Mouse (Mus musculus) 3T3-L1 (cell line): ENCODE measurements at regions not wholly inside any gene's neighbourhood (a gene's known extent, or its start where the extent isn't known, plus 50 kb on each side); places are given as distances from the start of the nearest gene placed in this dataset.

Experiments
- DNase-seq: peaks from one replicate; pipeline ENCODE4 v3.0.0-alpha.2; 2015; ENCODE audit warnings: low read depth, low spot score

DNA sequence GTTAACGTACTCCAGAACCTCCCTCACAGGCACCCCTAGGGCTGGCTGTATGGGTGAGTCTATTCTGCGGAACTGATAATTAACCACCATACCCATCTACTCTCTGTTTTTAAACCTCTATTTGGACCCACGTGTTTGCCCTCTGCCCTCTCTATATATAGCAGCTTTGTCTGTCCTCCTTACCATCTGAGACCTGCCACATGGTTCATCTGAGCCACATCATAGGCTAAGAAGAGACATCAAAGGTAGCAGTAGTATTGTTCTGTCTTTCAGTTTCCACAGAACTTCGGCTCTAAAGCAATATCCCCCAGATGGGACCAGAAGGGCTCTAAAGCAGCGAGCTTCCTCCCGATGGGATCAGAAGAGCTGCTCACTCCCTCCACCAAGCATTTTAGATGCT, 281.7 kb upstream of the Xylt1 start:
- DNase-seq, result no peak

DNA sequence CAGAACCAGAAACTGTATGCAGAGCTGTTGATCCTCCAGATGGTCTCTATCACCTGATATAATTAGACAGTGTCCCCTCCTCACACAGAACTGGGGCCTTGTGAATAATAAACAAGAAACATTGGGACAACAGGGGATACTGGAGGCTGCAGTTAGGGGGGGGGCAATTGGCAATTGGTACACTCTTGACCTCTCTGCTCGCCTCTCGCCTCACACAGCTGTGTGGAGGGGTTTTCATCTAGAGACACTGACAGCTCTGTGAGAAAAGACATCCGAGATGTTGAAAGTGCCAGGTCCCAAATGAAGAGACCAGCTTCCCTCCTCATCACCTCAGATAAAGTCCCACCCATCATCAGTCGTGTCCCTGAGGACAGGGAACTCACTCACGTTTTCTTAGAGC, 277.7 kb upstream of the Xylt1 start:
- no peak for DNase-seq

DNA sequence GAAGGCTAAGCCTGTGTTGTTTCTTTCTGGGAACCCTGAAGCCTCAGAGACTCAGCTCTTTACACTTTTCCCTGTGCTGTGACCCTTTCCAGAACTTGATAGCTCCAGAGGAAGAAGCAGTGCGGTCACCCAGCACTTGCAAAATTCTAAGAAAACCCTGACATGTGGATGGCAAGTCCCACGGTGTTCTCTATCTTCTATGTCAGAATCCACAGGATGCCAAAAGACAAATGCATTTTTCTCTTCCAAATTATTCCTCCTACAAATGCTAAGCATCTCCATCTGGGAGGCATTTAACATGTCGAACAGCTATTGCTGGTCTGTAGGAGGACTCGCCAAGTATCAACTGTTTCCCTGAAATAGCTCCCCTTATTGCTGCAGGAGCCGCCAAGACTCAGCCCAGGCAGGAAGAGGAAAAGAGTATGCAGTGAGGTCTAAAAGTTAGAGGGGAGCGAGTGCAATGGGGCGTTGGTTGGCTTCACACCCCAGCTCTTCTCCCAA, 274.0 kb upstream of the Xylt1 start:
- DNase-seq, result no peak

DNA sequence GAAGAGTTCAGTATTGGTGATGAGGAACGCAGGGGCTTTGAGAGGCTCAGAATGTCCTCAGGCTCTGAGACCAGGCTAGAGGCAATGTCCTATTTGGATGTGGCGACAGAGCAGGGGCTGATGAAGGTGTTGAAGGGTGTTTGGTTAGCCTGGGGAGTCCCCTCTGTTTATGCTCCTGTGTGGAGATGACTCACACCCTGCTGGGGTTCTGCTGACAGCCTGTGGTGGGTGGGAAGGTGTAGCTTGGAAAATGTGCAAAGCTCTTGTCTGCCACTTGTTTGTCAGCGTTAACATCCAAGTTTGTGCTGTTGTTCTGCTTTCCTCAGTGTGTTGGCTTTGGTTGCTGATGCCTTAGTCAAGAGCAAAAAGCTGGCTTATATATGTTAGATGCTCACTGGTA, 272.4 kb upstream of the Xylt1 start:
- DNase-seq, result no peak

DNA sequence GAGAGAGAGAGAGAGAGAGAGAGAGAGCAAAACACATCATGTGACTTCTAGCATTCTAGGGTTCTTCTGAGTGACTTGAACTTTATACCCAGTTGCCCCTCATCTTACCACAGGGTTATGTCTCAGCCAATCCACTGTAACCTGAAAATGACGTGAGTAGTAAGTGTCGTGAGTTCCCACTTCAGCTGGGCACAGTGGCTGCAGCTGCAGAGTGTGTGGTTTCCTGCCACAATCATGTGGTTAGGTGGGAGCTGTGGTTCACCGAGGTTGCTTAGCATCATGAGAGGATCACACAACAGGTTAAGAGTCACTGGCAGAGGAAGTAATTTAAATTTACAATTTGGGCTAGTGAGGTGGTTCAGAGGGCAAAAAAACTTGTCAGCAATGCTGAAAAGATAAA, 253.1 kb upstream of the Xylt1 start:
- no peak for DNase-seq

DNA sequence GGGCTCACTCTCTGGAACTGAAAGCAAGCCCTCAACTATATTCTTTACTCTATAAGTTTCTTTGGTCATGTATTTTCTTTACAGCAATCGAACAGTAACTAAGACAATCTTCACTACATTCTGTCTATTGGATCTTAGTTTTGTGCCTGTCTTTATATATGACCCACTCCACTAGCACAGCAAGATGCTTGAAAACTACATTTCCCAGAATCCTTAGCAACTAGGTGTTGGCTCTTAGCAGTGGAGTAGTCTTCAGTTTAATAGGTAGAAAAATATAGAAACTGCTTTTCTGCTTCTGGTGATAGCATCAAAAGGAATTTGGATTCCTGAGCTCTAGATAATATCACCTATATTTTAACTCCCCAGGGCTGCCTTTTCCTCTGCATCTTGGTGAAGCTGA, 245.9 kb upstream of the Xylt1 start:
- DNase-seq, result no peak

DNA sequence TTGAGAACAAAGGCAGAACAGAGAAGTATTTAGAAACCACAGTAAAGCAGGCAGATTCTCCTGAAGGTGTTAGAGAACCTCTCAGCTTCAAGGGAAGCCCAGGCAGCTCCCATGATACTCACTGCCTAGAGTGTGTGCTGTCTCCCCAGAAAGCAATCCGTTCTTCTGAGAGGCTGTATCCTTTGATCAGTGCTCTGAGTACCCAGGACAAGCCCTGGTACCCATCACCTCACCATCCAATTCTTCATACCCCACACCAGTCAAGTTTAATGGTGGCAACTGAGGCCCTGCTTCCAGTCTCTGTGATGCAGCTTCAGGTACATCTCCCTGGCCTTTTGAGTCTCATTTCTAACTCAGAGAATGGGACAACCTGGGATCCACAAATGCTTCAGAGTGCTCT, 242.1 kb upstream of the Xylt1 start:
- DNase-seq, result no peak

DNA sequence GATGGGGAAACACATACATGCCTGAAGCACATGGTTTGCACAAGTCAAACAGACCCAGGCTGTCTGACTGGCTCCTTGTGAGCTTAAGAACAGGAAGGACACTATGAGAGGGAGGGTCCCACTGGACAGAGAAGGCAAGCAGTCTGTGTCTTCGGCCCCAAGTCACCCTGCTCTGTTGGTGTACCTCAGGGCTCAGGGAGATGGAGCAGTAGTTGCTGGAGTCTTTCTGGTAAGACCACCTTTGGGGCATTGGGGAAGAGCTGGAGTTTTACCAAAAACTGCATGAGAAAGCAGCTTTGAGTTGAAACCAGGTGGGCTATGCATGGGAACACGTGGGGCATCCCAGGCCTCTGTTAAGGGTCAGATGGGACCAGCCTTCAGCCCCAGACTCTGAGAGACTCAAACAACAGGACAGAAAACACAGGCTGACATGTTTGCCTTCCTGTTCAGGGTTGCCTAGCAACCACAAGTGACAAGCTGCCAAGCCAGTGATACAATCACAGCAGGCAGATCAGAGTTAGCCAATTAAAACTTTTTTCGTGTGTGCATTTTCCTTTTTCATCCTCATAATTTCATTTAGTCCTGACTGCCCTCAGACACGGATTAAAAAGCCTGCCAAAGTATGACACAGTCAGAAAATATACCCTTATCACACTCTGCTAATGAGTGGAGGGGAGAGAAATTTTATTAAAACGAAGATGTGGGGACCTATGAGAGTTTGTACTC, 241.4 kb upstream of the Xylt1 start:
- DNase-seq, result peak; percentile 5

DNA sequence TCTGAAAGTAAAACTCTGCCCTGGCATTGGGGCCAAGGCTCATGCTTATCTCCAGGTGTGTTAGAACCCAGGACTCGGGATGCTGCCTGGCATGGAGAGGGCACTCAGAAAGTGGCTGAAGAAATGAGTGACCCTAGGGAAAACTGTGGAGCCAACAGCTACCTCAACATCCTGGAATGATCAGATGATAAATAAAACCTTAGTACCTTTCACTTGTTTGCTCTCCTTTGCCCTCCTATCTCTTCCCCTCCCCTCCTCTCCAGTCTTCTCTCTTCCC, 240.9 kb upstream of the Xylt1 start:
- no peak for DNase-seq

DNA sequence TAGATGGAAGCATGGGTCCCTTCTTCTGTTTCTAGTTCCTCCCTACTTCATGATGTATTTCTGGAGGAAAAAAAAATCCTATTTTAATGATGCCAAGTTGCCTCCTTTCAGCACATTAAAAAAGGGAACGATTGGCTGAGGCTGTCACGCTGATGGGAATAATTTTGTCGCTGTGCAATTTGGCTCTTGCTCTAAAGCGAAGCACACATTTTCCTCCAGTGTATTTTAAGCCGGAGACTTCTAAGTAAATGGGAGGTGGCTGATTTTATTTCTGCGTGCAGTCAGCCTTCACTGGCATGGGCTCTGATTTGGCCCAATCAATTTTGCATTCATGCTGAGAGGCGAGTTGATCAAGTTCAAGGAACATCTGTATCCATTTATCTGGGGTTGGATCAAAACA, 234.0 kb upstream of the Xylt1 start:
- no peak for DNase-seq

DNA sequence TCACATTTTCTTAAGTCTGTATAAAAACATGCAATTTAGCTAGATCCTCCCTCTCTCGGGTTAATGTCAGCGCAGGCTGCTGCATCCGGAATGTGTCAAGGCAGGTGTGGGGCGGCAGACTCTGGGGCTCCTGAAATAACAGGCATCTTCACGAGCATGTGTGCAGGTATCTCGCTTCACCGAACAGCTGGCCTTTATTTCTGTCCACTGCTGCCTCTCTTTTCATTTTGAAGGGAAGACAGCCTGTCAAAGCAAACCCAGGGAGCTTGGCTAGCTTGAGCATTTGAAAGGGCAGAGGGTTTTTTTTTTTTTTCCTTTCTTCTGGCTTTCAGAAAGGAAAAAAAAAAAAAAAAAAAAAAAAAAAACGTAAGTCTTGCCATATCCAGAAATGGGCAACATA, 230.4 kb upstream of the Xylt1 start:
- no peak for DNase-seq

DNA sequence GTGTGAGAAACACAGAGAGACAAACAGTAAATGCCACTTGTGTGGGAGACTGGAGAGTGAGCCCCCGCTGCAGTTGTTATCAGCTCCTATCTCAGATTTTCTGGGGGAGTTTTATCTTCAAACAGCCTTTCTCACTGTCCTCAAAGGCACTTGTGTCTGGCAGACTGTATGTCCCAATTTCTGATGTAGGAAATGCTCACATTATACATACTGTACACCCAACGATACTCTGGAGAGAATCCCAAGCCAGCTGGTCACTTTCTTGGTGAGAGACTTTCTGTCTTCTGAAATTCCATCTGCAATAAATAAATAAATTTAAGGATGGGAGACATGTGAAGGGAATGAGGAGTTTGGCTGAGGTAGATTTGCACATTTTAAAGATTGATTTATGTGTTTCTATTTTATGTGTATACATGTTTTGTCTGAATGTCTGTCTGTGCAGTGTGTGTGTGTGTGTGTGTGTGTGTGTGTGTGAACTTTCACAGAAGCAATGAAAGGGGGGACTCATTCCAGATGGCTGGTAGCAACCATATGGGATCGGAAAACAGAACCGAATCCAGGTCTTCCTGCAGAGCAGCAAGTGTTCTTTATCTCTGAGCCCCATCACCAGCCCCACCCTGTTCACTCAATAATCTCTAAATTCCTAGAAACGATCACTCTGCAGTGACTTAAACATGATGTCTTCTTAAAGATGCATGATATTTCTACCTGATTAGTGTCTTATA, 226.8 kb upstream of the Xylt1 start:
- no peak for DNase-seq

DNA sequence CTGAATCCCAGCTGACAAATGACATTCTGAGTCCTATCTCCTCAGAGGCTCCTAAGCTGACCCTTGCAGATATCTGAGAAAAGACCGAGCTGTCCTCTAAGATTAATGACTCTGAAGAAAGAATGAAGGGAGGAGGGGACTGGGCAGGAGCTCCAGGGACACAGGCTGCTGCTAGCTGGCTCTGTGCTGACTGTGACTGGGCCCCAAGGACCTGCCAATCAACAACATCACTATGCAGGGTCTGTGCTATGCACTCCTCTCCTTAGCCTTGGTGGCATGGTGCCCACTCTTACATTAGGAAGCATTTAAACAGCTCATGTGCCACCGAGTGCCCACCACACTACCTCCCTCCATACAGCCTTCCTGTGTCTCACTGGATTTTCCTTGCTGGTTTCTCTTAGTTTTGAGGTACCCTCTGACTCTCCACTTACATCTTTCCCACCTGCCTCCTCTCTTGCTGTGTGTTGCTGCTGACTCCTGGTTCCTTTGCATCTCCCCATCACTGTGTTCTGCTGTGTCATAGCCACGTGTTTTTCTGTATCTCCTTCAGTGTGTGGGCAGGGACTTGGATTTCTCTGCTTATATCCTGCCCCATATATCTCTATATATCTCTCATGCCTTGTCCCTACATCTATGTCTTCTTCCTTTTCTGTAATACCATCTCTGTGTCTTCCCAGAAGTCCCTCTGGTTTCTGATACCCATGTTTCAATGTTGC, 219.4 kb upstream of the Xylt1 start:
- DNase-seq, result no peak

DNA sequence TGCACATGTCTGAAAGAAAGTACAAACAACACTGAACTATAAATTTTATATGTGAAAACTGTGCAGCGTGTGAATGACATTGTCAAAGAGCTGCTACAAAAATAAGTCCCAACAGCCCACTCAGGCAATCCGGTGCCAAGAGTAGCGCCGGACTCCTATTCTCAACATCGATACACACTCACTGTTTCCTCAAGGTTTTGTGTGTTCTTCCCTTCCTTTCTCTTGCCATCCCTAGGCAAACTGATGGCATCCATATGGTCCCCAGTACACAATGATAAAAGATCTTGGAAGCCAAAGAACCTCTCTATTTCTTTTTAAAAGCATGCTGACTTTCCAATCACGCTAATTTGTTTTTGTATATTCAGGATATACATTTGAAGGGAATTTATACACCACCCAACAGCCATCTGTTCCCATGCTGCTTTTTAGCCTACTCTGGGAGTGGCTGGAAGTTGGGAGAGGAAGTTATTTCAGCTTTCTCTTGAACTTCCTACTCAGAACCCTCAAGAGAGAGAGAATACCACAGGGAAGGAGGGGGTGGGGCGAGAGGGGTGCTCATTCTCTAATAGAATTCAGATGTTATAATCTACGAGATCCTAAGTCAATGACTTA, 205.9 kb upstream of the Xylt1 start:
- no peak for DNase-seq

DNA sequence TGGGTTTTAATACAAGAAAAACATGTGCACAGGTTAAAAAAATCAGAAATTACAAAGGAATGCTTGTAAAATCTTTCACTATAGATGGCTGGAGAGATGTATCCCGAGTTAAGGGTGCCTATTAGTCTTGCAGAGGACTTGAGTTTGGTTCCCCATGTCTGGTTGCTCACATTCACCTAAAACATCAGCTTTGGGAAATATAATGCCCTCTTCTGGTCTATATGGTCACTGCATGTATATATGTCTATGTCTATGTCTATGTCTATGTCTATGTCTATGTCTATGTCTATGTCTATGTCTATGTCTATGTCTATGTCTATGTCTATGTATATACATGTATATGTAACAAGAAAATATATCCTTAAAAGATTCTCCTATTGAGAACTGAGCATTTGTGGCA, 196.8 kb upstream of the Xylt1 start:
- peak; percentile 1 for DNase-seq

DNA sequence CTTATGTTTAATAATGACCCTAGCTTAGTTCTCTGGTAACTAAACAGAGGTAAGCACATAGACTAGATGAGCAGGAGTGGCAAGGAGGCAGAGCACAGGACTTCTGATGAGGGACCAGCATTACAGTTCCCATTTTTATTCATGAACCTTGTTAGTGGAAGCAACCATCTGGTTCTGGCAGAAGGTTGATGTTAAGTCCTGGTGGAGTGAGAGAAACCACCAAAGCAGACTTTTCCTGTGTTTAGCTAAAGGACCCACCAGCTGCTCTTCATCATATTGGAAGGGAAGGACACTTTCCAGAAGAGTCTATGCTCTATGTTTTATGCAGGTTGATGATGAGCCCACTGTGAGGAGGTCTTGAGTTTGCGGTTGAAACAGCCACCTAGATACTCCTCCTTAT, 194.9 kb upstream of the Xylt1 start:
- no peak for DNase-seq

DNA sequence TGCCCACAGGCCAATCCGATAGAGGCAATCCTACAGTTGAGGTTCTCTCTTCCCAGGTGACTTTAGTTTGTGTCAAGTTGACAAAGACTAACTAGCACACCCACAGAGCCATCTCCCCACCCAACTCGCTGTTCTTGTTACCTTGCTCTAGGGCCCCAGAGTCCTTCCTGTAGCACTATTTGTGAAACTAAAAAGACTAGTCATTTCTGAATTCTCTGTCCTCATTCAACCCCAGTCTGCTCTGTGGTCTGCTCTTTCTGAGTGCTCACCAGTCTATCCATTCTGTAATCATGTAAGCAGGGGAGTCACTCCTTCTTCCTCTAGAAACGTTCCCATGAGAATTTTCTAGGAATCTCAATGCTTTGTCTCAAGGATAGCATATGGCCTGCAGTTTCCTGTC, 184.2 kb upstream of the Xylt1 start:
- no peak for DNase-seq

DNA sequence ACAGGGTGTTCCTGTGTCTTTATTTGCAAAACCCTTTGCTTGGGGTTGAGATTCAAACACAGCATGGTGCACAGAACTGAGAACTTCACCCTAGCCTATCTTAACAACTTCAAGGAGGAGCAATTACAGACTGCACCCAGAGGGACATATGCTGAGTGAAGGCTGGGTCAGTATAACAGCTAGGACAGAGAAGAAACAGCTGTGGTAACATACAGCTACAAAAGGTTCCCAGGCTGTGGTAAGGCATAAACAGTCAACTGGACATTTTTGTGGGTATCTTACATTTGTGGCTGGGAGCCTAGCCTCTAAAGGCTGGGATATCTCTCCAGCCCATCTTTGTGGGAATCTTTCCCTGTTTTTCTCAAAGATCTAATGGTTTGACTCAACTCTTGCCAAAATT, 154.5 kb upstream of the Xylt1 start:
- no peak for DNase-seq

DNA sequence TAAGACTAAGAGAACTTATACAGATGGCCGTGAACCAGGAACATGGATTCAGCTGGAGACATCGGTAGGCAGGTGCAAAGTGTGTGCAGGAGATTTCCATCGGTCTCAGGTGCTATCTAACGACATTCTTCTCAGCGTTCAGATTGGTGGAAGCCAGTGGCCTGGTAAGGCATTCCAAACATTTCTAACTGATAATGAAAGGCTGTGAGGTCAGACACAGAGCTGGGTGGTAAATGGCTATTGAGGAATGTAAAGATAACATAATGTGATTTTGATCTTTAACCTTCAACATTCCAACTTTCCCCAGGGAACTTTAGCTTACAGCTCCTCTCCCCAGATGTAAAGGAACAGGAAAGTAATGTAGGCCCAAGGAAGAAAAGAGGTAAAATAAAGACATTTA, 151.2 kb upstream of the Xylt1 start:
- DNase-seq, result no peak

DNA sequence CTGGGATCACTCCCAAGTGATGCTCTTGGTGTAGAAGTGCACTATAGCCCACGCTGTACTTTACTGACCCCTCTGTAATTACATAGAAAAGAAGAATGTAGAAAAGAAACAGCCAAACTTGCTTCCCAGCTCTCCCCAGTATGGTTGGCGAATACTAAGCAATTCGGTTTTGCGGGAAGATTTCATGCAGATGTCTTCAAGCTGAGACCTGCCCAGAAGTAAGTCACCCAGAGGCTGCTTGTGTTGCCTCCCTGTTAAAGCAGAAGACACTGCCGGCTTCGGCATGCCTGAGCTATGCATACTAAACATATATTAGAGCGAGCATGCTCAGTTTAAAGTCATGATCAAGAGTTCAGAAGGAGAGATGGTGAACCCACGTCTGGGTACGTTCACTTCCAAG, 124.0 kb upstream of the Xylt1 start:
- DNase-seq, result no peak

DNA sequence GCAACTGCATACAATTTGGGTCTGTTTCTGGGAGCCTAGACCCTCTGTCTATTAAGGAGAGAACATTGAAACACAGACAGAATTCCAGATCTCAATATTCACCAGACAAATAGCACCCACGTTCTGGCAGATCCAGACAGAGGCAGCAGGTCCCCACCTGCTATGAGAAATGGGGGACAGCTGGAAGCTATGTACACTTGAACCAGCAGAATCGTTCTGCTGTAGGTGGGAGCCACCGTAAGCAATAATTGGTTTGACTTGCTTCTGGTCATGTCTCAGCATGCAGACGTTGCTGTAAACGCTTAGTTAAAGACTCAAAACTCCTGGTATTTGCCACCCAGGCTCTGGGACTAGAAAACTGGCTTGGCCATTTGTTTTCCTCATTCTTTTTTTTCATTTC, 122.2 kb upstream of the Xylt1 start:
- DNase-seq, result no peak

DNA sequence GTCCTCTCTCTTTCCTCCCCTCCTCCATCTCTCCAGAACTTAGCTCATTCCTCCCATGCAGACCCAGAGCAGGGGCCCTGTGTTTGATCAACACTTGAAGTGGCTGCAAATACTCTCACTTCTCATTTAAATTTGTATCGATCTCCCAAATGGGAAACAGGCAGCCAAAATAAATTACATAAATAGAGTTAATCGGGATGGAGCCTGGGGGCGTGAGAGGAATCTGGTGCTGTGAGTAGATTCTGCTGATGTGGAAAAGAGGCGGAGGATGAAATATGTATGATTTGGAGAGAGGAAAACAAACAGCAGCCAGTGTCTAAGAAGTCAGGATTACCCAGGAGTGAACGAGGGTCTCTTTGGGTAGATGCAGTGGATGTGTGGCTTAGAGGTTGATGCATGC, 121.6 kb upstream of the Xylt1 start:
- no peak for DNase-seq
